Mouse (Mus musculus) kidney, adult 11 months (tissue): ENCODE results near the gene Klhl13.
A peak's percentile ranks its signal among the peaks of the same experiment; 100 is the strongest.

Experiments
- DNase-seq: peaks from one replicate; pipeline ENCODE4 v3.0.0; 2022

Klhl13 gene

DNA sequence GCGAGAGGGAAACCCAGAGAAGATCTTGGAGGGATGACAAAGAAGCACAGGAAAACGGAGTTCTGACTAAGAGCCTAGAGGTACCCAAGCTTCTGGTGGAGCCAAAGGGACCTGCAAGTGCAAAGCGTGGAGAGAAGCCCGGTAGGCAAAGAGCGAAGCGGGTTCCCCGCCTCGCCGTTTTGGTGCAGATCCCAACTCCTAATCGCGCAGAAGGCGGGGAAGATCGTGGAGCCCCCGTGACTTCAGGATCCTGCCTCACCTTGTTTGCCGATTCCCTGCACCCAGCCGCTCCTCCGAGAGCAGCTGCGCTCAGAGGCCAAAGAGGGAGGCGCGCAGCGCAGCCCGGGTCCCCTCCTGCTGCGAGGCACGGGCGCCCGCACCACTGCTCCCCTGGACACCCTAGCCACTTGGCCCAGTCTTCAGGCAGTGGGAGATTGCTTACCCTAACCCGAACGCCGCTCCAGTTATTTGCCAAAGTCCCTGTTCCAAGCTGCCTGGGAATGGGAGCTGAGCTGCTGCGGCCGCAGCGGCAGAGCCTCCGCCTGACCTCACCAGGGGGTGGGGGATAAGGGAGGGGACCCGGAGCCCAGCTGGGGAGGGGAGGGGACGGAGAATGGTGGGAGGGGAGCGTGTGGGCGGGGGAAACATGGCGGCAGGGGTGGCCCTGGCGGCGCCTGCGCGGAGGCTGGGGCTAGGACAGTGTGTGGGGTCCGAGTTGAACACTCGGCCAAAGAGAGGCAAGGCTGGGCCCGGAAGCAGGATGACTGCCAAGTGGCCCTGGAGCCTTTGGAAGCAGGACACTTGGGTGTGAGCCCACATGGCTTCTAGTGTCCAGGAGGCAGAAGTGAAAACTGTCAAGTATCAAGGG is at the start of gene Klhl13:
Gene Klhl13 (minus strand): TSS at position 569 of the 868 bp plus-strand sequence.
- peak; percentile 52 for DNase-seq

DNA sequence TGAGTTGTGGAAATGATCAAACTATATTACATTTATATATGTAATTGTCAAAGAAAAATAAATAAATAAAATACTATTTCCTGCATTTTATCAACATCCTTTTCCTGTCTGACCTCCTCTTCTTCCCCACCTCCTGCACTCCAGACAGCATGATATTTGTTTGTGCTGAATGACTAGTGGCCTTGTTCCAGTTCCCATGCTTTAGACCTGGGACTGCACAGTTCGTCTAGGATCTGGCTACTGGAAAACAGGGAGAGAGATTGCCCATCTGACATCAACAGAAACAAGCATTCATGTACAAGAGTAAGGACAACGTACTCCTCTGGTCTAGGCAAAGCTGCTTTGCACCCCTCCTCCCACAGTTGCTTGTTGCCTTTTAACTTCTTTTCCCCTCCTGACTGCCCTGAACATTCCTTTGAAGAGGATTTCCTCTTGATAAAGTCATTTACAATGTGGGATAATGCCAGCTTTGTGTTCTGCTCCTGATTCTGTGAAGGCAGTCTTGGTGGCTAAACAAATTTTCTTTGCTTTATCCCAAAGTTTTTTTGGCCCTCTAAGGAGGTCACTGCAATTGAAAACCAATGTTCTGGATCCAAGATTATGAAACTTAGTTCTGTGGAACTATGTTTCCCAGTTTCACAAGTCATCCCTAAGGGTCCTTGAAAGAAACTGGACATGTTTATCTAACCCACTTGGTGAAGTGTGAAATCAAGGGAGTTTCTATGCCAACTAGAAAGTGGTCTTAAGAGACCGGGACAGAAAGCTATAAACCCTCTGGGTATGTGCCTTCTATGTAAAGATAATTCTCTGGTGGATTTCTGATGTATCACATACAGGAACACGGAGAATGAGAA is 44.6 kb upstream of the Klhl13 start:
- no peak for DNase-seq

DNA sequence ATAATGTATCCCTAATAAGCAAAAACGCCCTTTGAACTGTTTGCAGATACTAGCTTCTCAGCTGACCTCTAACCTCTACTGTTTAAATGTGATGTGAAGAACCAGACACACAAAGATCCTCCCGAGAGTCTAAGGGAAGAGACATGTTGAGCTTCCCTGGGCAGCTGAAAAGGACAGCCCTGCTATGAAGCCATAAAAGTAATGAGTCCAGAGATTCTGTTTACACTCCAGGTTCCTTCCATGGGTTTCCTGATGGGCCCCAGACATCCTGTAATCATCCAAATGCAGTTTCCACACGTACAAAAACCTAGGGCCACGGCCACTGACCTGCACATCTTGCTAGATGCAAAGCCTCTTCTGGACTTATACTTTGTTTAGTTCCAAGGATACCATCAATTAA is 23.8 kb upstream of the Klhl13 start:
- DNase-seq: no peak

DNA sequence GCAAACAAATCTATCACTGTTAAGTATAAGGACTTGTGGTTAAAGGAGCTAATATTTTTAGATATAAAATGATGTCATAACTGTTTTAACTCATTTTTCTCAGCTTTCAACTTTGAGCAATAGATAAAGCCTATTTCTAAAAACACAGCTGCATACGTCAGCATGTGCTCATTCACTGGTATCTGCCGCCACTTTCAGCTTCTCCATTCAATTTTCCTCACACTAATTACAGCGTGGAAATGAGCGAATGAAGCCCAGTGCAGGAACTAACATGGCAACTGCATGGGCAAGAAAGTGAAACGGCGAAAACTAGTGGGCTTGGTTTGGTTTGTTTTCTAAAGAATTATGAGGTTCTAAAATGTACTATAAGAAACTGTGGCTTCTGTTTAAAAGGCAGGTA is 1.4 kb downstream of the Klhl13 start:
- DNase-seq: no peak

- no peak for DNase-seq
Measured at GRCm38 (mm10) chrX:23360446-23360845, 4.4 kb downstream of the Klhl13 start.

DNA sequence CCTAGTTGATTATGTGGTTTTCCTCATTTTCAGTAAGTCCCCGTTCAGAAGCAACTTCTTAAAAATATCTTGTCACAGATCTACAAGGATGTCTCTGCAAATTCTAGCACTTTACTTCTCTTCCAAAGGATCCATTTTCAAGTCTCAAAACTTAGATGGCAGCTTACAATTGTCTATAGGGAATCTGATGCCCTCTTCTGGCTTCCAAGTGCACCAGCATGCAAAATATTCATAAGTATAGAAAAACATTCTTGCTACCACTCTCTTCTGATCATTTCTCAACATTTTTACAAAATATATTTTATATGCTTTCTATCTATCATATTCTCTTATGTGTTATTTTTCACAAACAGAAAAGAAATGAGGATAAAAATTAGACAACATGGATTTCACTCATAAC is 14.8 kb downstream of the Klhl13 start:
- DNase-seq: no peak

DNA sequence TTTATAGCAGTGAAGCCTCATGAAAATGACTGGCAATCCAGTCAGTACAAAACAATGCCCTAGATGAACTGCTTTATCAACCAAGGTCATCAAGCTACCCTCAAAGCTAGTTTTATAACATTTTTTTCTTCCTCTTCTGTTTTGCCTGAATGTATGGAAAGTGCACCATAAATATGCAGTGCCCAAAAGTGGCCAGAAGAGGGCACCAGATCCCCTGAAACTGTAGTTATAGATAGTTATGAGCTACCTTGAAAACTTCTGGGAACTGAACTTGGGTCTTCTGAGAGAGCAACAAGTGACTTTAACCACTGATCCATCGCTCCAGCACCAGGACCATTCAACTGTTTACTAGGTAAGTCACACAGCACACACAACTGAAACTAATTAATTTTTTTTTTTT is 36.8 kb downstream of the Klhl13 start:
- no peak for DNase-seq

- no peak for DNase-seq
Measured at GRCm38 (mm10) chrX:23318857-23319256, 46.0 kb downstream of the Klhl13 start.

DNA sequence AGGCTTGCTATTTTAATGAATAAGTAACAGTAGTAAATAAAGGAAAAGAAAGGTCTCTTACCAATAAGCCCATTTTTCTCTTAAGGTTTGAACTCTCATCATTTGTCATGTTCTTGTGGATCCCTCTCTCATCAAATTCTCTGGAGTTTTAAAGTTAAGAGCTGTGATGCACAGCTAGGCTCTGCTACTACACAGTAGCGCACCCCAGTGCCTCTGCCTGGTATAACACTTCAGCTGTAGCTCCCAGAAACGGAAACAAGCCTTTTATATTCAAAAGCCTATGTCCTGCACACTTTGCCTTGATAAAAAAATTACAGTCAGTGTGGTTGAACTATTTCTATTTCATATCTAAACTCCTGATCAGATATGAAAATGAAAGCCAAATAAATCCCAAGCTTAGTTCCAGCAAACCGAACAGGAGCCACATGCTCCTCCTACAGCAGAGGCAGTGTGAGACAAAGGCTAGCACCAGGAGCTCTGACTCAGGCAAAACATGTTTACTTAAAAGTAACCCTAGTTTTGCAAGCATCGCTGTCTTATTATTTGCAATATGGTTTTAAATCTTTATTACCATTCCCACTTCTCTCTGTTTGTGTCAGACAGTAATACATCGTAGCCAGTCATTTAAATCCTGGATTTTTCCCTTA is 68.8 kb downstream of the Klhl13 start:
- DNase-seq: no peak

DNA sequence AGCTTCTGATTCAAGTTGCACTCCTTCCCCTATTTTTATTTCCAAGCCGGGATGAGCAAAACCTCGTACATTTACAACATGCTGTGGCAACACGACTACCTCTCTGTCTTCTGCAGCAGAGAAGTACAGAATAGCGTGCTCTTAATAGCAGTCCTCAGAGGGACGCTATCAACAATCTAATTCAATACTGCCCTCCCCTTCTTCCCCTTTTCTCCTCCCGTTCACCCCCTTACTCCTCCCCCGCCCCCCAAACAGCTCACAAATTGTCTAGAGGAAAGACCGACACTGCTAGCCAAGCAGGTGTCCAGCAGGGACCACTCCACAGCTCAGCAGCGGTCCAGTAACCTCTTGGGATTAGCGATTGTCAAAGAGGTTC is 79.5 kb downstream of the Klhl13 start:
- no peak for DNase-seq

GRCm38 (mm10) chrX:23284530-23285441 is 80.1 kb downstream of the Klhl13 start:
- DNase-seq: no peak

DNA sequence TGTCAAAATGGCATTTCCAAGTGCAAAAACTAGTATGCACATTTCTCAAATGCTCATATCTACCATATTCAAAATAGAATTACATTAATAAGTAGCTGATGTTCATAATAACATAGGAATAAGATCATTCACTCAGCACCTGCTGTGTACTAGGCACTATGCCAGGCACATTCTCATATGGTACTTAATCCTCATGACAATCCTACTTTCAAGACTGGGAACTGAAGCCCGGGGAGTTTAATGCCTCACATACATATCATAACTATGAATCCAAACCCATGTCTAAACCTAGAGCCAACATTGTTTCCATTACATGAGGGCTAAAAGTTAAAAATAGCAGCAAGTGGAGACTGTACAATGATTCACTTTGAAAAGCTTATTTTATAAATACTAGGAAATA is 97.3 kb downstream of the Klhl13 start:
- DNase-seq: no peak

DNA sequence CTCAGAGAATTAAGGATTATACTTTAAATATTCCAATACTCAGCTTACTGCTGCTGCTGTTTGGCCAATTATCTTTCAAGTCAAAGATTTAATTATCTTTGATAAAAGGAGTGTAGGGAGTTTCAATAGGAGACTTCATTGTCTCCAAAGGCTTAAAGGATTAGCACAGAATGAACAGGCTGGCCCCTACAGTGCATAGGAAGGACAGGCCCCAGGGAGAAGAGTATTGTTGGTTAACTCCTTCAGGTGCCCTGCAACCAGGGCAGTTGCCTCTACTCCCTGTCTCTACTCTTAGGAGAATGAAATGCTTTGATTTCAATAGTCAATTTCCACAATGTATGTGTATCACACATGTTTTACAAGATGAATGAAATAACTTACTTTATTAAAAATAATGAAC is 116.1 kb downstream of the Klhl13 start:
- DNase-seq: no peak
